Comparison of ENCODE assay signal across 8 mouse cellular contexts in genomic region chr12:84361555-84362489, GRCm38 (mm10). TPM values are rescaled to one million over a fixed set of nuclear protein-coding genes. Genes with fewer than 3 reads are reported as not detected.
DNase-seq lines count a peak whose midpoint lies in the region; ATAC-seq lines count a peak whose summit lies in the region.

TSS of gene Coq6 (plus strand) at chr12:84361657.
TSS of gene Fam161b (minus strand) at chr12:84361833.

- H3K4me2 ChIP-seq in forebrain, embryonic 14.5 days (ENCODE audit: low read length), result peak within 1 kb of the TSS; percentile 88
- H3K4me2 ChIP-seq in neural tube, embryonic 15.5 days, result peak within 1 kb of the TSS; percentile 79

- under 1% methylated on average over 51 of the region's 51 CpGs for WGBS in forebrain, embryonic 14.5 days
- WGBS in neural tube, embryonic 15.5 days, result under 1% methylated on average over 51 of the region's 51 CpGs

- peak within 1 kb of the TSS; percentile 66 for H3K27ac ChIP-seq in forebrain, embryonic 14.5 days (ENCODE audit: low read depth, low read length)
- H3K27ac ChIP-seq in neural tube, embryonic 15.5 days (replicated peaks), result peak within 1 kb of the TSS; percentile 79

- peak; percentile 99 for ATAC-seq in forebrain, embryonic 14.5 days
- ATAC-seq in neural tube, embryonic 15.5 days (ENCODE audit: low FRiP score), result peak; percentile 100

- peak within 1 kb of the TSS; percentile 87 for H3K9ac ChIP-seq in forebrain, embryonic 14.5 days (ENCODE audit: low read length)
- peak within 1 kb of the TSS; percentile 90 for H3K9ac ChIP-seq in neural tube, embryonic 15.5 days (replicated peaks)

- no peaks in the 10 kb centered on the region for H3K27me3 ChIP-seq in forebrain, embryonic 14.5 days (replicated peaks; ENCODE audit: control insufficient read depth, insufficient read depth, low read length)
- no peaks in the 10 kb centered on the region for H3K27me3 ChIP-seq in neural tube, embryonic 15.5 days (replicated peaks)

- peaks cover 13% of the 10 kb centered on the region for H3K4me1 ChIP-seq in forebrain, embryonic 14.5 days (ENCODE audit: control insufficient read depth, insufficient read depth, low read length)
- peaks cover 33% of the 10 kb centered on the region for H3K4me1 ChIP-seq in neural tube, embryonic 15.5 days

- peaks cover 9% of the 10 kb centered on the region for H3K36me3 ChIP-seq in forebrain, embryonic 14.5 days (ENCODE audit: control insufficient read depth, insufficient read depth, low read length)
- peaks cover 10% of the 10 kb centered on the region; the same call in 1 of the 2 replicates for H3K36me3 ChIP-seq in neural tube, embryonic 15.5 days

- intact Hi-C loops in heart, postnatal 14 days (cut with DNase I), result loop anchor here (5.0 kb wide), 2 partner anchors 45 to 90 kb away; partner anchors contain the start of genes Aldh6a1, Bbof1, Entpd5 and Lin52

- DNase-seq in ES-CJ7 (ENCODE audit: low read depth, low spot score), result peak; percentile 98
- DNase-seq in cerebellum, adult 11 months, result peak; percentile 92
- peak; percentile 100 for DNase-seq in forebrain, embryonic 14.5 days (ENCODE audit: low spot score)
- peak; percentile 91 to 93 for DNase-seq in heart, postnatal 14 days
- DNase-seq in layer of hippocampus, adult 11-12 months (ENCODE audit: low spot score), result peak; percentile 98
- DNase-seq in lung, adult 18-20 months, result peak; percentile 96 to 97
- DNase-seq in testis, postnatal 14 days (ENCODE audit: low spot score), result peak; percentile 95

- no peaks in the 10 kb centered on the region for H3K9me3 ChIP-seq in forebrain, embryonic 14.5 days (replicated peaks; ENCODE audit: control insufficient read depth, low read length)
- no peaks in the 10 kb centered on the region for H3K9me3 ChIP-seq in neural tube, embryonic 15.5 days (replicated peaks)

- H3K4me3 ChIP-seq in forebrain, embryonic 14.5 days (ENCODE audit: low read depth, low read length), result peak within 1 kb of the TSS; percentile 97
- H3K4me3 ChIP-seq in neural tube, embryonic 15.5 days (replicated peaks), result peak within 1 kb of the TSS; percentile 84

RNA-seq across cellular contexts. Expression of gene Coq6, which starts in this region (rescaled TPM):
- polyA plus RNA-seq in forebrain, embryonic 14.5 days (2014; fragmentation: Nextera tagmentation; extraction: Ambion mirVana), result 48.6 and 57.6 TPM in 2 replicates
- total RNA-seq in heart, postnatal 14 days (2021), result 100 to 1,000 TPM in 1 of 2 experiments, 10 to 100 TPM in 1; 93.8 to 100 TPM
- 43.5 and 44.1 TPM in 2 replicates for polyA plus RNA-seq in neural tube, embryonic 15.5 days (2015; fragmentation: Nextera tagmentation; extraction: Ambion mirVana)

RNA-seq across cellular contexts. Expression of gene Fam161b, which starts in this region (rescaled TPM):
- polyA plus RNA-seq in forebrain, embryonic 14.5 days (2014; fragmentation: Nextera tagmentation; extraction: Ambion mirVana), result 8.5 and 12.8 TPM in 2 replicates
- total RNA-seq in heart, postnatal 14 days (2021), result 10 to 100 TPM in 1 of 2 experiments, 1 to 10 TPM in 1; 7.8 to 10.0 TPM
- polyA plus RNA-seq in neural tube, embryonic 15.5 days (2015; fragmentation: Nextera tagmentation; extraction: Ambion mirVana), result 16.0 and 16.8 TPM in 2 replicates

Comparison
In these comparisons a context has a peak if more than half of its experiments do, and no peak if none do; other contexts are left out.
1. Peak in every context shown above with its lines: DNase-seq, ATAC-seq, H3K4me3 ChIP-seq and H3K27ac ChIP-seq.